Mouse (Mus musculus) CH12.LX (cell line): ENCODE measurements around the gene Nfic.

ENCODE experiments used
- BHLHE40 ChIP-seq: IDR thresholded peaks from 2 replicates; pipeline ENCODE4 v1.6.1; 2011; ENCODE audit warnings: mild to moderate bottlenecking, low read depth, low read length, improper control_type of control experiment
- CHD2 ChIP-seq: IDR thresholded peaks from 2 replicates; pipeline ENCODE4 v1.6.1; 2011; ENCODE audit warnings: low read length, improper control_type of control experiment
- CTCF ChIP-seq, 2 experiments: IDR thresholded peaks in 1 of 2; conservative IDR thresholded peaks in 1 of 2; 2 replicates each; pipeline ENCODE4 v1.5.1; 2011 to 2012; ENCODE audit warnings: low read depth in 2 of 2, low read length in 2 of 2, improper control_type of control experiment in 1 of 2, inconsistent platforms in 1 of 2, mild to moderate bottlenecking in 1 of 2, moderate library complexity in 1 of 2
- ELF1 ChIP-seq: IDR thresholded peaks from 2 replicates; pipeline ENCODE4 v1.6.1; 2014; ENCODE audit warnings: low read depth, mild to moderate bottlenecking, inconsistent platforms, low read length, improper control_type of control experiment
- EP300 ChIP-seq: IDR thresholded peaks from 2 replicates; pipeline ENCODE4 v1.6.1; 2011; ENCODE audit warnings: low read length, improper control_type of control experiment
- ETS1 ChIP-seq: conservative IDR thresholded peaks from 2 replicates; pipeline ENCODE4 v1.6.1; 2012; ENCODE audit warnings: low read depth, mild to moderate bottlenecking, inconsistent platforms, low read length, improper control_type of control experiment, moderate library complexity
- GABPA ChIP-seq: IDR thresholded peaks from 2 replicates; pipeline ENCODE4 v1.6.1; 2012; ENCODE audit warnings: low read depth, low read length, improper control_type of control experiment, inconsistent platforms; ENCODE audit not compliant: insufficient replicate concordance
- MAFK ChIP-seq: IDR thresholded peaks from 2 replicates; pipeline ENCODE4 v1.6.1; 2011; ENCODE audit warnings: low read length, improper control_type of control experiment; ENCODE audit not compliant: insufficient replicate concordance
- MAX ChIP-seq: IDR thresholded peaks from 2 replicates; pipeline ENCODE4 v1.6.1; 2011; ENCODE audit warnings: low read length, improper control_type of control experiment
- POLR2A ChIP-seq: IDR thresholded peaks from 2 replicates; pipeline ENCODE4 v1.6.1; 2011; ENCODE audit warnings: low read depth, mild to moderate bottlenecking, improper control_type of control experiment, low read length
- RAD21 ChIP-seq: IDR thresholded peaks from 2 replicates; pipeline ENCODE4 v1.6.1; 2011; ENCODE audit warnings: low read depth, mild to moderate bottlenecking, low read length, improper control_type of control experiment, moderate library complexity
- RCOR1 ChIP-seq: conservative IDR thresholded peaks from 2 replicates; pipeline ENCODE4 v1.6.1; 2012; ENCODE audit warnings: low read depth, mild to moderate bottlenecking, inconsistent platforms, low read length, improper control_type of control experiment
- TCF12 ChIP-seq: IDR thresholded peaks from 2 replicates; pipeline ENCODE4 v1.6.1; 2014; ENCODE audit warnings: low read depth, mild to moderate bottlenecking, inconsistent platforms, low read length, improper control_type of control experiment
- ZC3H11A ChIP-seq: IDR thresholded peaks from 2 replicates; pipeline ENCODE4 v1.6.1; 2012; ENCODE audit warnings: low read depth, mild to moderate bottlenecking, inconsistent platforms, low read length, improper control_type of control experiment

DNA sequence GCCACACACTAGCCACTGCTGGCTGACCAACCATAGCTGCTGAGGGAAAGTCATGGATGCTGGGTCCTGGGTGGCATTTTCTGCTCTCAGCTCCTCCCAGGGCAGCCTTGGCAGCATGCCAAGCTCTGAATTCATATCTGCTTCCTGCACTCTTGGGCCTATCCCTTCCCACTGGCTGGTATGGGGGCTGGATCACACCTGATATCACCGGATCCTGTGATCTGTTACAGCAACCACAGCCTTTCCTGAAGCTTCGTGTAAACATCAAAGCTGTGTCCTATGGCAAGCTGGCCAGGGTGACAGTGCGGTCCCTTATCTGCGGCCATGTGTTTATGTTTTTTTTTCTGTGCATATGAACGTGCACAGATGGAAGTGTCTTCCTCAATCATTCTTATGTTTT is 73.4 kb downstream of the Nfic start:
- TF ChIP-seq CTCF (conservative IDR thresholded peaks at IDR 0.05 in 1 of 2, IDR thresholded peaks at IDR 0.05 in 1 of 2; ENCODE audit: low read depth in 2 of 2, low read length in 2 of 2) (no peak), RCOR1 (no peak), ELF1 (no peak), TCF12 (no peak), POLR2A (no peak), ZC3H11A (no peak), CHD2 (no peak), MAX (no peak), MAFK (no peak), BHLHE40 (no peak), GABPA (no peak), ETS1 (no peak), RAD21 (no peak), EP300 (no peak)
